Mouse (Mus musculus) C2C12 (cell line): Measurements from ENCODE around the gene Pik3r3. TPM values are rescaled to one million over a fixed set of nuclear protein-coding genes. Genes with fewer than 3 reads are reported as not detected.

Experiments
- H3K27me3 ChIP-seq: one replicate; pipeline ENCODE4 v1.6.1; 2011; ENCODE audit not compliant: control insufficient read depth, insufficient read depth, insufficient read length
- H3K36me3 ChIP-seq: one replicate; pipeline ENCODE4 v1.6.1; 2011; ENCODE audit not compliant: control insufficient read depth, insufficient read depth
- H3K4me3 ChIP-seq: one replicate; pipeline ENCODE4 v1.5.1; 2011; ENCODE audit warnings: mild to moderate bottlenecking, control low read depth; ENCODE audit not compliant: poor library complexity, insufficient read depth, severe bottlenecking
- H3K79me2 ChIP-seq: one replicate; pipeline ENCODE4 v1.6.1; 2011; ENCODE audit not compliant: control insufficient read depth, insufficient read depth
- H3K79me3 ChIP-seq: one replicate; pipeline ENCODE4 v1.6.1; 2011; ENCODE audit warnings: low read depth, control low read depth
- H3ac ChIP-seq: one replicate; pipeline ENCODE3; 2011; ENCODE audit warnings: low read depth; ENCODE audit not compliant: control insufficient read depth, insufficient read length
- CEBPB ChIP-seq: IDR thresholded peaks from one replicate; pipeline ENCODE4 v1.6.1; 2011; ENCODE audit warnings: low read depth, mild to moderate bottlenecking, control low read depth, moderate library complexity
- CTCF ChIP-seq: IDR thresholded peaks from one replicate; pipeline ENCODE4 v1.5.1; 2011; ENCODE audit not compliant: control insufficient read depth, insufficient read depth, insufficient read length
- FOSL1 ChIP-seq: IDR thresholded peaks from one replicate; pipeline ENCODE4 v1.8.0; 2011; ENCODE audit warnings: mild to moderate bottlenecking, low read length; ENCODE audit not compliant: poor library complexity, insufficient read depth, severe bottlenecking
- MAX ChIP-seq: IDR thresholded peaks from one replicate; pipeline ENCODE4 v1.6.1; 2011; ENCODE audit warnings: mild to moderate bottlenecking, control low read depth
- MYOD1 ChIP-seq: IDR thresholded peaks from one replicate; pipeline ENCODE4 v1.6.1; 2011; ENCODE audit warnings: low read depth; ENCODE audit not compliant: control insufficient read depth, insufficient read length
- MYOG ChIP-seq: IDR thresholded peaks from one replicate; pipeline ENCODE4 v1.6.1; 2011; ENCODE audit not compliant: control insufficient read depth, insufficient read length; ENCODE audit errors: extremely low read depth
- USF1 ChIP-seq: IDR thresholded peaks from one replicate; pipeline ENCODE4 v1.6.1; 2011; ENCODE audit warnings: low read depth, mild to moderate bottlenecking, control low read depth, moderate library complexity
- polyA plus RNA-seq: library from polyadenylated mRNA; unstranded; fragments of >200 nt; fragmentation: generic; extraction: Trizol; gene quantifications from one replicate; pipeline ENCODE4 v1.2.1, GENCODE M21; 2012; ENCODE audit warnings: missing spikeins

Pik3r3 gene
- polyA plus RNA-seq, 1 experiment = 6.0 TPM

DNA sequence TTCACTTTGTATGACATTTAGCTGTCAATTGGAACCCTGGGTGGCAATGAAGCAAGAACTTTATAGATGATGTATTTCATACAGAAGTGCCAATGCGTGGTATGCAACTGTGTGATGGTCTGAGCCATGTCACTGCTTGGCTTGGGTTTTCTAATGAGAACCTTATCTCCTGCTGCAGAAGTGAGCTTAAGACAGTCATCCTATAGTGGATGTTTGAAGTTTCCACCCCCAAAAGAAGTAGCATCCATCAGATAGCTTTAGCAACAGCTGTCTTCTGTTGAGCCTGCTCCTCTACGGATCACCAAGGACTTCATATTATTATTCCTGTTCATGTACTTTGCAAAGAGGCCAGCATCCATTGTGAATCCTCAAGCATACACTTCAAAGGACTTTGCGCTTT is 28.6 kb downstream of the Pik3r3 start:
- no peaks in the 10 kb centered on the region for H3K79me2 ChIP-seq
- H3K4me3 ChIP-seq = no peak overlapping the region
- no peak overlapping the region for H3ac ChIP-seq
- no peaks in the 10 kb centered on the region for H3K36me3 ChIP-seq
- no peaks in the 10 kb centered on the region for H3K79me3 ChIP-seq
- TF ChIP-seq CEBPB (no peak), MAX (no peak), USF1 (no peak), FOSL1 (no peak), MYOD1 (no peak), MYOG (no peak), CTCF (no peak)
- H3K27me3 ChIP-seq = no peaks in the 10 kb centered on the region

DNA sequence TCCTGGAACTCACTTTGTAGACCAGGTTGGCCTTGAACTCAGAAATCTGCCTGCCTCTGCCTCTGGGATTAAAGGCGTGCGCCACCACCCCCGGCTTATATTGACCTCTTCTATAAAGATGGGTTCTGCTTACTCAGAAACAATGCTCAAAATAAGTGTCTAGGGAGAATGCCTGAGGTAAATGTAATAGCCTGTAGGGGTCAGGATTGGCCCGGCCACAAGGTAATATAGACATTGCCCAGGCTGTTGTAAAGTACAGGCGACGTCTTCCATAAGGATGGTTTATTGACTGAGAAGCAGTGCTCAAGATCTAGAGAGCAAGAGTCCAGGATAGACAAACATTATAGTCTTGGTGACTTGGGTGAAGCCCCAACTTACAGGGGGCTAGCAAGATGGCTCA is 46.8 kb downstream of the Pik3r3 start:
- no peak overlapping the region for H3ac ChIP-seq
- no peaks in the 10 kb centered on the region for H3K27me3 ChIP-seq
- H3K36me3 ChIP-seq = no peaks in the 10 kb centered on the region
- no peaks in the 10 kb centered on the region for H3K79me2 ChIP-seq
- TF ChIP-seq MAX = no peak
- no peak for TF ChIP-seq CTCF
- no peak for TF ChIP-seq USF1
- no peak for TF ChIP-seq FOSL1
- no peaks in the 10 kb centered on the region for H3K79me3 ChIP-seq
- H3K4me3 ChIP-seq = no peak overlapping the region

DNA sequence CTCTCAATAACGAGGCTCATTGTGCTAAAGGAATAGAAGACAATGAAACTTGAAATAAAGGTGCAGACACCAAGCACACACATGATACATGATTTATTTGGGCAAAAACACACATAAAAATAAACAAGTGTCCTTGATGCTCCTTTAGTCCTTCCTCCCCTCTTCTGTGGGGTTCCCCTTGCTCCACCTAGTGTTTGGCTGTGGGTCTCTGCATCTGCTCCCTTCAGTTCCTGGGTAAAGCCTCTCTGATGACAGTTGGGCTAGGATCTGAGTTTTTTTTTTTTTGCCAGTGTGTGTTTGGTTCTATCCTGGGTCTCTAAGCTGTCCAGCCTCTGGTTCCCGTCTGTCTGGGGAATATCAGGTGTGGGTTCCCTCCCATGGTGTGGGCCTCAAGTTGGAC is 60.8 kb downstream of the Pik3r3 start:
- Histone ChIP-seq H3K36me3 (peaks cover 5% of the 10 kb centered on the region), H3K79me3 (no peaks in the 10 kb centered on the region), H3ac (no peak overlapping the region), H3K4me3 (no peak overlapping the region), H3K27me3 (no peaks in the 10 kb centered on the region), H3K79me2 (no peaks in the 10 kb centered on the region)
- no peak for TF ChIP-seq CEBPB
- no peak for TF ChIP-seq USF1
- no peak for TF ChIP-seq FOSL1
- TF ChIP-seq MAX = no peak
- no peak for TF ChIP-seq MYOG
- TF ChIP-seq CTCF = no peak
- no peak for TF ChIP-seq MYOD1

DNA sequence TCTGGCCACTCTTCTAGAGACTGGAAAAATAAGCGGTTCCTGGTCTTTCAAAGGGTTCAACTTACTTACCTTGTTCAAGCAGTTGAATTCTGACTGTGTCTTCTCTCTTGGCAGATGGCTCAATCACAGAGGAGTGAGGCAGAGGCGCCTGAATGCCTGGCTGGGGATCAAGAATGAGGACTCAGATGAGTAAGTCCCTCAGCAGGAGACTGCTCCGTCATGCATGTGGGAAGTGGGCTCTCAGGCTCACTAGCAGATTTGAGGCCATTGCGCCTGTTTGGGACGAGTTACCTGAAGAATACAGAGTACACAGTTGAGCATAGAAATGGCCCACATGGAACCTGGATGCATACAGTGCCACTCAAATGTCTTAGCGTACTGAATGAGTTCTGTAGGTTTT is 70.1 kb downstream of the Pik3r3 start:
- TF ChIP-seq MYOD1 (no peak), USF1 (no peak), MYOG (no peak), CTCF (no peak), FOSL1 (no peak), CEBPB (no peak), MAX (no peak)
- Histone ChIP-seq H3K79me3 (no peaks in the 10 kb centered on the region), H3K36me3 (peaks cover 17% of the 10 kb centered on the region), H3K27me3 (no peaks in the 10 kb centered on the region), H3K79me2 (no peaks in the 10 kb centered on the region), H3K4me3 (no peak overlapping the region), H3ac (no peak overlapping the region)

DNA sequence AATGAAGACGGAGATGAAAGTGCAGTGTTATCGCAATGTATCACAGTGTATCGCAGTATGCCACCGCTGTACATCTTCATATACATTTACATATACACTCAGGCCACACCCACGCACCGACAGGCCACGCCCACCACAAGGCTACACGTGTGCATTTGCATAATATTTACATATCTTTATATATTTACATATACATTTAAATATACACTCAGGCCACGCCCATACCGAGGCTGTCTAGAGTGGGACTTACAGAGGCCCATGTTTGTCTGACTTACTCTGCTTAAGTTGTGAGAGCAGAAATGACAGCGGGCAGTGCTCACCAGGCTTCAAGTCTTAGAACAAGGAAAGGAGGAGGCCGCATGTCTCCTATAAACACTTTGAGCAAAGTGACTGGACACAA is 71.9 kb downstream of the Pik3r3 start:
- TF ChIP-seq MAX (no peak), MYOD1 (no peak), MYOG (no peak), FOSL1 (no peak), USF1 (no peak), CEBPB (no peak)
- peaks cover 16% of the 10 kb centered on the region for H3K36me3 ChIP-seq
- no peak overlapping the region for H3K4me3 ChIP-seq
- H3K79me2 ChIP-seq = no peaks in the 10 kb centered on the region
- no peaks in the 10 kb centered on the region for H3K79me3 ChIP-seq
- no peak overlapping the region for H3ac ChIP-seq
- H3K27me3 ChIP-seq = no peaks in the 10 kb centered on the region

DNA sequence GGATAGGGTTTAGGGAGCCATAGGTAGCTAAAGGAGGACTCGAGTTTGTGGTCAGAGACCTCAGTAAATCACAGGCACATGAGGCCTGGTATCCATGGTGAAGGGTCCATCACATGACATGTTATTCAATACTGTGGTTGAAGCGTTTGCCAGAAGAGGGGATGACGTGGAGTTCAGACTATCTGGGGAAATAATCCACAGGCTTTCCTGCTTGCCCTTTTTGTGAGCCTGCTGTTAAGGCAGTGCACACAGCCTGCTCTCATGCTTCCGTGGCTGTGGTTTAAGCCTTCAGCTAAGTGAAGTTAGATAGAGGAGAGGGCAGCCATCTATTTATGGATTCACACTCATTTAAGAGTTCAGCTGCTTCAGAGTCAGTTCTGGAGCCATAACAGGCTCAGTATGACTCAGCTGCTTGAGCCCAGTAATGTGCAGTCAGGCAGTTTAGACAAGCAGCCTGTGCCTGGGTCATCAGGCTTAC is 79.5 kb downstream of the Pik3r3 start:
- Histone ChIP-seq H3K4me3 (no peak overlapping the region), H3K79me2 (no peaks in the 10 kb centered on the region), H3K27me3 (no peaks in the 10 kb centered on the region), H3ac (no peak overlapping the region), H3K36me3 (peaks cover 11% of the 10 kb centered on the region), H3K79me3 (no peaks in the 10 kb centered on the region)
- TF ChIP-seq MAX (peak; percentile 72), FOSL1 (peak; percentile 4), MYOD1 (peak; percentile 38), USF1 (peak; percentile 99), CTCF (no peak), CEBPB (no peak)
